In genomic region chr5:50058421-50059286, GRCm38 (mm10) we compare ENCODE assay signal across 7 mouse cellular contexts. TPM values are rescaled to one million over a fixed set of nuclear protein-coding genes. Genes with fewer than 3 reads are reported as not detected.
DNase-seq lines count a peak whose midpoint lies in the region; ATAC-seq lines count a peak whose summit lies in the region.

Gene Adgra3, minus strand, starts transcription at chr5:50059006.

- peak; percentile 92 for ATAC-seq in intestine, embryonic 14.5 days (replicated peaks; ENCODE audit: low FRiP score, low TSS enrichment, low read depth)
- peak; percentile 94 for ATAC-seq in midbrain, embryonic 11.5 days (ENCODE audit: low FRiP score)

- under 1% methylated on average over 99 of the region's 113 CpGs for WGBS in intestine, embryonic 14.5 days
- under 1% methylated on average over 84 of the region's 113 CpGs for WGBS in limb, embryonic 10.5 days
- under 1% methylated on average over 83 of the region's 113 CpGs for WGBS in midbrain, embryonic 11.5 days

- H3K27me3 ChIP-seq in intestine, embryonic 14.5 days (replicated peaks; ENCODE audit: control insufficient read depth, insufficient read depth, low read length): no peaks in the 10 kb centered on the region
- H3K27me3 ChIP-seq in limb, embryonic 10.5 days (ENCODE audit: low read depth, poor library complexity, severe bottlenecking): no peaks in the 10 kb centered on the region
- H3K27me3 ChIP-seq in midbrain, embryonic 11.5 days (ENCODE audit: control insufficient read depth, insufficient read depth, low read length): no peaks in the 10 kb centered on the region

- H3K4me2 ChIP-seq in intestine, embryonic 14.5 days (ENCODE audit: low read length): peak within 1 kb of the TSS; percentile 69
- peak within 1 kb of the TSS; percentile 56 for H3K4me2 ChIP-seq in midbrain, embryonic 11.5 days

- H3K9me3 ChIP-seq in intestine, embryonic 14.5 days (ENCODE audit: control insufficient read depth, low read length): no peaks in the 10 kb centered on the region
- no peaks in the 10 kb centered on the region for H3K9me3 ChIP-seq in limb, embryonic 10.5 days (replicated peaks)
- no peaks in the 10 kb centered on the region for H3K9me3 ChIP-seq in midbrain, embryonic 11.5 days (ENCODE audit: control insufficient read depth, low read length)

- H3K4me1 ChIP-seq in intestine, embryonic 14.5 days (replicated peaks; ENCODE audit: control insufficient read depth, insufficient read depth, low read length): peaks cover 27% of the 10 kb centered on the region
- peaks cover 30% of the 10 kb centered on the region for H3K4me1 ChIP-seq in limb, embryonic 10.5 days
- peaks cover 13% of the 10 kb centered on the region for H3K4me1 ChIP-seq in midbrain, embryonic 11.5 days (ENCODE audit: control insufficient read depth, insufficient read depth, low read length)

- H3K9ac ChIP-seq in intestine, embryonic 14.5 days (ENCODE audit: low read length): peak within 1 kb of the TSS; percentile 96
- H3K9ac ChIP-seq in midbrain, embryonic 11.5 days (ENCODE audit: low read length): peak within 1 kb of the TSS; percentile 99

- H3K4me3 ChIP-seq in intestine, embryonic 14.5 days (ENCODE audit: low read depth, low read length): peak within 1 kb of the TSS; percentile 91
- peak within 1 kb of the TSS; percentile 97 for H3K4me3 ChIP-seq in limb, embryonic 10.5 days
- H3K4me3 ChIP-seq in midbrain, embryonic 11.5 days (ENCODE audit: low read depth, low read length): peak within 1 kb of the TSS; percentile 91

- H3K27ac ChIP-seq in intestine, embryonic 14.5 days (ENCODE audit: low read depth): peak within 1 kb of the TSS; percentile 88
- H3K27ac ChIP-seq in limb, embryonic 10.5 days: peak within 1 kb of the TSS; percentile 100
- H3K27ac ChIP-seq in midbrain, embryonic 11.5 days (ENCODE audit: low read depth, low read length): peak within 1 kb of the TSS; percentile 79

- DNase-seq in adrenal gland, postnatal 25 days: peak; percentile 89
- DNase-seq in embryo, embryonic 11 days: peak; percentile 89
- peak; percentile 81 for DNase-seq in gastrocnemius, postnatal 25 days
- DNase-seq in intestine, embryonic 14.5 days (ENCODE audit: low spot score): peak; percentile 87
- peak; percentile 90 for DNase-seq in limb, embryonic 10.5 days (ENCODE audit: low spot score)
- DNase-seq in midbrain, embryonic 11.5 days (ENCODE audit: low spot score, missing footprints): peak; percentile 97
- peak; percentile 8 to 50 for DNase-seq in spleen, postnatal 10 days (ENCODE audit: low spot score in 2 of 2)

- no peaks in the 10 kb centered on the region for H3K36me3 ChIP-seq in intestine, embryonic 14.5 days (ENCODE audit: control insufficient read depth, insufficient read depth, low read length)
- peaks cover 8% of the 10 kb centered on the region; the same call in 1 of the 2 replicates for H3K36me3 ChIP-seq in limb, embryonic 10.5 days
- H3K36me3 ChIP-seq in midbrain, embryonic 11.5 days (ENCODE audit: control insufficient read depth, insufficient read depth, low read length): no peaks in the 10 kb centered on the region

RNA-seq across cellular contexts. Expression of gene Adgra3, which starts in this region (rescaled TPM):
- total RNA-seq in adrenal gland, postnatal 25 days (2021): 51.8 and 58.4 TPM in 2 replicates
- 10 to 100 TPM; 16.5 to 18.7 TPM for total RNA-seq in gastrocnemius, postnatal 25 days (2021)
- 32.8 and 34.9 TPM in 2 replicates for polyA plus RNA-seq in intestine, embryonic 14.5 days (2014; fragmentation: Nextera tagmentation; extraction: Ambion mirVana)
- 50.0 and 53.3 TPM in 2 replicates for polyA plus RNA-seq in limb, embryonic 10.5 days (2016; fragmentation: Nextera tagmentation; extraction: Ambion mirVana)
- 37.3 and 41.2 TPM in 2 replicates for polyA plus RNA-seq in midbrain, embryonic 11.5 days (2014; fragmentation: Nextera tagmentation; extraction: Ambion mirVana)

Comparison
In these comparisons a context has a peak if more than half of its experiments do, and no peak if none do; other contexts are left out.
1. Peak in every context shown above with its lines: DNase-seq, ATAC-seq, H3K4me3 ChIP-seq and H3K27ac ChIP-seq.
2. DNase-seq: peak in every context shown above with its lines; median percentile 97 in midbrain, embryonic 11.5 days; 90 in limb, embryonic 10.5 days; 89 in adrenal gland, postnatal 25 days; 89 in embryo, embryonic 11 days; 87 in intestine, embryonic 14.5 days; 81 in gastrocnemius, postnatal 25 days; 29 in spleen, postnatal 10 days.